Mouse (Mus musculus) fat pad, adult 2 months (tissue): ENCODE measurements around the gene Rnd2.
"Not testable (repeated sequence)": the region's sequence is repeated elsewhere in the genome, so short reads cannot be mapped to it uniquely, and the experiment has no call there.

Experiments used
- DNase-seq: peaks from one replicate; pipeline ENCODE4 v3.0.0-alpha.2; 2011; ENCODE audit warnings: low read depth, low spot score; ENCODE audit errors: extremely low read depth

Rnd2 gene

GRCm38 (mm10) chr11:101467477-101468262 lies 2.9 kb downstream of the Rnd2 start:
- no peak for DNase-seq

GRCm38 (mm10) chr11:101468263-101468688 lies 3.5 kb downstream of the Rnd2 start:
- DNase-seq, result no peak

GRCm38 (mm10) chr11:101468731-101469130 lies 3.9 kb downstream of the Rnd2 start:
- no peak for DNase-seq

GRCm38 (mm10) chr11:101469155-101469554 lies 4.4 kb downstream of the Rnd2 start:
- no peak for DNase-seq

- no peak for DNase-seq
Observed at GRCm38 (mm10) chr11:101470206-101470605, 5.4 kb downstream of the Rnd2 start.

- DNase-seq, result no peak
Observed at GRCm38 (mm10) chr11:101471926-101472325, 7.1 kb downstream of the Rnd2 start.

- no peak for DNase-seq
Observed at GRCm38 (mm10) chr11:101472336-101472735, 7.5 kb downstream of the Rnd2 start.

- not testable (repeated sequence) for DNase-seq
Observed at GRCm38 (mm10) chr11:101473686-101474085, 8.9 kb downstream of the Rnd2 start.

GRCm38 (mm10) chr11:101474298-101474697 lies 9.5 kb downstream of the Rnd2 start:
- no peak for DNase-seq

GRCm38 (mm10) chr11:101476361-101476760 lies 11.6 kb downstream of the Rnd2 start:
- DNase-seq, result not testable (repeated sequence)

- DNase-seq, result no peak
Observed at GRCm38 (mm10) chr11:101477194-101477551, 12.4 kb downstream of the Rnd2 start.

GRCm38 (mm10) chr11:101477552-101478211 lies 12.9 kb downstream of the Rnd2 start:
- DNase-seq, result no peak

- DNase-seq, result no peak
Observed at GRCm38 (mm10) chr11:101479171-101479635, 14.4 kb downstream of the Rnd2 start.

- no peak for DNase-seq
Observed at GRCm38 (mm10) chr11:101480912-101481311, 16.1 kb downstream of the Rnd2 start.

- no peak for DNase-seq
Observed at GRCm38 (mm10) chr11:101483804-101484203, 19.0 kb downstream of the Rnd2 start.

- no peak for DNase-seq
Observed at GRCm38 (mm10) chr11:101484245-101484644, 19.4 kb downstream of the Rnd2 start.

GRCm38 (mm10) chr11:101484814-101485213 lies 20.0 kb downstream of the Rnd2 start:
- no peak for DNase-seq

GRCm38 (mm10) chr11:101485509-101486028 lies 20.8 kb downstream of the Rnd2 start:
- no peak for DNase-seq

- no peak for DNase-seq
Observed at GRCm38 (mm10) chr11:101486126-101486525, 21.3 kb downstream of the Rnd2 start.

GRCm38 (mm10) chr11:101506269-101506780 lies 41.5 kb downstream of the Rnd2 start:
- DNase-seq, result no peak

GRCm38 (mm10) chr11:101507090-101507489 lies 42.3 kb downstream of the Rnd2 start:
- DNase-seq, result no peak

GRCm38 (mm10) chr11:101518937-101519336 lies 54.1 kb downstream of the Rnd2 start:
- DNase-seq, result no peak
